Mouse (Mus musculus): ENCODE results near the gene Syna.

Gene Syna

GRCm38 (mm10) chr5:134530830-134531229 lies 29.1 kb downstream of the Syna start:
- no peak for DNase-seq (ENCODE audit: low read depth)

- no peak for DNase-seq (ENCODE audit: low read depth)
These were observed 31.5 kb downstream of the Syna start for GRCm38 (mm10) chr5:134528488-134528887.

- no peak for DNase-seq (ENCODE audit: low read depth)
These were observed 33.8 kb downstream of the Syna start for GRCm38 (mm10) chr5:134525971-134526711.

GRCm38 (mm10) chr5:134523728-134524127 lies 36.2 kb downstream of the Syna start:
- no peak for DNase-seq (ENCODE audit: low read depth)

GRCm38 (mm10) chr5:134522524-134522923 lies 37.4 kb downstream of the Syna start:
- DNase-seq (ENCODE audit: low read depth) = no peak

- DNase-seq (ENCODE audit: low read depth) = peak; percentile 53
These were observed 38.2 kb downstream of the Syna start for GRCm38 (mm10) chr5:134521806-134522205.

- DNase-seq (ENCODE audit: low read depth) = no peak
These were observed 38.8 kb downstream of the Syna start for GRCm38 (mm10) chr5:134521131-134521530.

- DNase-seq (ENCODE audit: low read depth) = no peak
These were observed 39.9 kb downstream of the Syna start for GRCm38 (mm10) chr5:134520120-134520519.

- no peak for DNase-seq (ENCODE audit: low read depth)
These were observed 40.5 kb downstream of the Syna start for GRCm38 (mm10) chr5:134519471-134519870.

GRCm38 (mm10) chr5:134512086-134512485 lies 47.9 kb downstream of the Syna start:
- DNase-seq (ENCODE audit: low read depth) = no peak

- DNase-seq (ENCODE audit: low read depth) = no peak
These were observed 49.7 kb downstream of the Syna start for GRCm38 (mm10) chr5:134510266-134510665.

- no peak for DNase-seq (ENCODE audit: low read depth)
These were observed 51.0 kb downstream of the Syna start for GRCm38 (mm10) chr5:134508965-134509364.
